In the genomic region with DNA sequence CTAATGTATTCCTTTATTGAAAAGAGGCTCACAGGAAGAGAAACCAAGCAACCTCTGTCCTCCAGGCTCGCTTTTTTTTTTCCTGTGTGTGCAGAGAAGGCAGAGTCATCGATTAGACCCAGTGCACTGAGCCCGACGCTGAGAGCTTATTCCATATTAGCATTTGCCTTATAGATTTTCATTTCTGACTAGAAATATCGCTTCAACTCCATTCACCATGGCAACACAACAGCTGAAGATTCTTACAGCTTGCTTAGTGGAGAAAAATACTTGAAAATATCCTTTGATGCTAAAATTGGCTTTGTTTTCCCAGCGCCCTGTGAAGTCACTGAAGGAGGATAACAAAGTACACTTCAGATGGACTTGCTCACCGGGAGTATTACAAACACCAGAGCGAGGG, we compare ENCODE assay signal across 12 mouse cellular contexts. TPM values are rescaled to one million over a fixed set of nuclear protein-coding genes. Genes with fewer than 3 reads are reported as not detected.
"Had no signal": no experiment of that assay in that cellular context is flagged by ENCODE, and none has a peak within 500 bp of the region (broad histone marks: within the 10 kb centered on the region; RNA-seq: fewer than 3 reads in every experiment).

No protein-coding gene starts in this region.

- H3K4me3 ChIP-seq: limb, embryonic 15.5 days; liver, embryonic 12.5 days; lung, embryonic 15.5 days; myocyte; neural tube, embryonic 15.5 days had no signal

- H3K9ac ChIP-seq: limb, embryonic 15.5 days; liver, embryonic 12.5 days; lung, embryonic 15.5 days; neural tube, embryonic 15.5 days had no signal

- H3K27me3 ChIP-seq: limb, embryonic 15.5 days; liver, embryonic 12.5 days; lung, embryonic 15.5 days; megakaryocyte, embryonic 14.5 days; neural tube, embryonic 15.5 days had no signal

- ATAC-seq: liver, embryonic 12.5 days had no signal

- H3K4me2 ChIP-seq: limb, embryonic 15.5 days; liver, embryonic 12.5 days; lung, embryonic 15.5 days; neural tube, embryonic 15.5 days had no signal

- DNase-seq: kidney, adult 11 months; kidney, adult 9 months; kidney, postnatal 10 days; lung, postnatal 14 days; thymus, postnatal 4 days had no signal

- H3K36me3 ChIP-seq: limb, embryonic 15.5 days; liver, embryonic 12.5 days; lung, embryonic 15.5 days; neural tube, embryonic 15.5 days had no signal

- H3K27ac ChIP-seq: limb, embryonic 15.5 days; liver, embryonic 12.5 days; lung, embryonic 15.5 days; macrophage; neural tube, embryonic 15.5 days had no signal

- H3K4me1 ChIP-seq: limb, embryonic 15.5 days; liver, embryonic 12.5 days; lung, embryonic 15.5 days; megakaryocyte, embryonic 14.5 days; neural tube, embryonic 15.5 days had no signal

- H3K9me3 ChIP-seq: limb, embryonic 15.5 days; liver, embryonic 12.5 days; lung, embryonic 15.5 days; neural tube, embryonic 15.5 days had no signal

RNA-seq across cellular contexts. Expression of a gene that starts 26.6 kb away (rescaled TPM):
- polyA plus RNA-seq: macrophage, myocyte had no signal
